Mouse (Mus musculus): ENCODE measurements at regions not wholly inside any gene's neighbourhood (a gene's known extent, or its start where the extent isn't known, plus 50 kb on each side); places are given as distances from the start of the nearest gene placed in this dataset.

DNA sequence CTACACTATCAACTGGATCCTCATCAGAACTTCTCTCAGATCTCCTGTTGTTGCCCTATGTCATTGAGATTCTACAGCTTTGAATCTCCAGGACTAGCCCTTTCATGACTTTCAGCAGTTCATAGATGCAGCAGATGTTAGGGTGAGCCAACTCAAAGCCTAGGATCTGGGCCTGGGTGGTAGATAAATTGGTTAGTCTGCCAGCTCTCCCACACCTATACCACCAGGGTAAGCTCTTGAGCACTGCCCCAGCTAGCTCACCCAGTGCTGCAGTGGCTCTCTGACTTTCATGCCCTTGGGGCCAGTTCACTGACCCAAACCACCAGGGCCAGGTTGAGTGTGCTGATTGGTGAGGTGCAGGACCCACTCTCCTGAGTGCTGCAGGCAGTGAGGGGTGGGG is 220.5 kb upstream of the Pcsk2 start:
- TF ChIP-seq CTCF (IDR thresholded peaks at IDR 0.05) (no peak), EP300 (IDR thresholded peaks at IDR 0.05) (no peak)
